Mouse (Mus musculus) frontal cortex, postnatal 10 days (tissue): ENCODE data around the gene Ceacam19.

Source experiments
- DNase-seq, 2 experiments: peaks; one replicate each; pipeline ENCODE4 v3.0.0; 2022; ENCODE audit warnings: low spot score in 2 of 2, mixed read lengths in 1 of 2

The Ceacam19 gene

GRCm38 (mm10) chr7:19880754-19881153, 7.0 kb downstream of the Ceacam19 start:
- DNase-seq = no peak

GRCm38 (mm10) chr7:19876781-19877425, 10.9 kb downstream of the Ceacam19 start:
- DNase-seq = no peak

- DNase-seq = no peak
These were observed 11.7 kb downstream of the Ceacam19 start for GRCm38 (mm10) chr7:19875948-19876682.

- no peak for DNase-seq
These were observed 15.7 kb downstream of the Ceacam19 start for GRCm38 (mm10) chr7:19871943-19872601.

GRCm38 (mm10) chr7:19871137-19871621, 16.6 kb downstream of the Ceacam19 start:
- no peak for DNase-seq

- DNase-seq = no peak
These were observed 19.9 kb downstream of the Ceacam19 start for GRCm38 (mm10) chr7:19867751-19868399.

GRCm38 (mm10) chr7:19866490-19866889, 21.3 kb downstream of the Ceacam19 start:
- no peak for DNase-seq

GRCm38 (mm10) chr7:19865246-19866036, 22.3 kb downstream of the Ceacam19 start:
- DNase-seq = no peak

- DNase-seq = no peak
These were observed 23.5 kb downstream of the Ceacam19 start for GRCm38 (mm10) chr7:19864241-19864640.

- DNase-seq = no peak
These were observed 26.6 kb downstream of the Ceacam19 start, which contains the start of gene Ceacam16 for GRCm38 (mm10) chr7:19861199-19861598. Gene Ceacam16, minus strand, starts transcription at chr7:19861299.

- no peak for DNase-seq
These were observed 28.0 kb downstream of the Ceacam19 start for GRCm38 (mm10) chr7:19859740-19860139.

GRCm38 (mm10) chr7:19856283-19856682, 31.5 kb downstream of the Ceacam19 start:
- DNase-seq = no peak

- no peak for DNase-seq
These were observed 32.1 kb downstream of the Ceacam19 start for GRCm38 (mm10) chr7:19855663-19856062.

- no peak for DNase-seq
These were observed 34.2 kb downstream of the Ceacam19 start for GRCm38 (mm10) chr7:19853526-19853925.

- DNase-seq = peak in 1 of 2 experiments; percentile 41
These were observed 35.8 kb downstream of the Ceacam19 start, which contains the start of gene Gm19345 for GRCm38 (mm10) chr7:19851858-19852570. Gene Gm19345, plus strand, starts transcription at chr7:19852003.

- no peak for DNase-seq
These were observed 43.1 kb downstream of the Ceacam19 start for GRCm38 (mm10) chr7:19844521-19845171.

- no peak for DNase-seq
These were observed 44.2 kb downstream of the Ceacam19 start for GRCm38 (mm10) chr7:19843561-19843960.

GRCm38 (mm10) chr7:19842885-19843504, 44.8 kb downstream of the Ceacam19 start:
- DNase-seq = no peak

GRCm38 (mm10) chr7:19841686-19842413, 45.9 kb downstream of the Ceacam19 start:
- no peak for DNase-seq
